Comparison of ENCODE assay signal across 16 mouse cellular contexts in the genomic region with DNA sequence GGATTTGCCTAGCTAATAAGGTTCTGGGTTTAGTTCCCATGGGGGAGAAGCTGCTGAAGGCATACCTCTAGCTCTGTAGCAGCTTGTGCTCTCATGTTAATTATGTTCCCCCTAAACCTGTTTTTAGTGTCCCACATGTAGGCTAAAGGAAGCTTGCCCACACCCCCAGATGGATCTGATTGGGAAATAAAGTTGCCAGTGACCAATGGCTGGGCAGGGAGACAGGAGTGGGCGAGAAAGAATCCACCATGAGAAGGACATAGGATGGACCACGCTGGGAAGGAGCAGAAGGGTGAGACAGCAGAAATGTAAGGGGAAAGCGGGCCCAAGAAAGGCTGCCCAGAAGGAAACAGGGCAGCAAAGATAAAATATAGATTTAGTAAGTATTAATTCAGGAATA. TPM values are rescaled to one million over a fixed set of nuclear protein-coding genes. Genes with fewer than 3 reads are reported as not detected.
DNase-seq lines count a peak whose midpoint lies in the region; ATAC-seq and TF ChIP-seq lines count a peak whose summit lies in the region.
"Had no signal": no experiment of that assay in that cellular context is flagged by ENCODE, and none has a peak within 500 bp of the region (broad histone marks: within the 10 kb centered on the region; RNA-seq: fewer than 3 reads in every experiment).

No protein-coding gene starts in this region.

- H3K36me3 ChIP-seq in heart, embryonic 14.5 days (ENCODE audit: control insufficient read depth, insufficient read depth, low read length) = no peaks in the 10 kb centered on the region
- no peaks in the 10 kb centered on the region for H3K36me3 ChIP-seq in heart, embryonic 10.5 days
- H3K36me3 ChIP-seq in lung, embryonic 14.5 days (ENCODE audit: insufficient read depth) = no peaks in the 10 kb centered on the region
- no peaks in the 10 kb centered on the region for H3K36me3 ChIP-seq in myocyte (ENCODE audit: control insufficient read depth, insufficient read depth)
- H3K36me3 ChIP-seq: neural tube, embryonic 12.5 days had no signal

- H3K27ac ChIP-seq in heart, embryonic 14.5 days (replicated peaks in 1 of 2; ENCODE audit: control insufficient read depth in 1 of 2, insufficient read depth in 1 of 2, low read depth in 2 of 2, low read length in 2 of 2) = peak overlapping the region; percentile 34 to 65; a peak in 3 of 4 replicates
- no peak overlapping the region for H3K27ac ChIP-seq in heart, embryonic 10.5 days
- H3K27ac ChIP-seq in lung, embryonic 14.5 days (ENCODE audit: low read depth) = 0 out of 2 replicates have a peak overlapping the region, but pooled peaks have one; percentile 12
- H3K27ac ChIP-seq: liver, embryonic 14.5 days; neural tube, embryonic 12.5 days had no signal

- H3K4me3 ChIP-seq in heart, embryonic 14.5 days (ENCODE audit: control insufficient read depth in 1 of 2, insufficient read depth in 1 of 2, low read depth in 1 of 2, low read length in 2 of 2) = no peak overlapping the region
- H3K4me3 ChIP-seq in heart, embryonic 10.5 days = no peak overlapping the region
- H3K4me3 ChIP-seq in lung, embryonic 14.5 days (ENCODE audit: low read depth, low read length) = no peak overlapping the region
- no peak overlapping the region for H3K4me3 ChIP-seq in myocyte
- H3K4me3 ChIP-seq: layer of hippocampus, adult 2 months; neural tube, embryonic 12.5 days had no signal

- no peak overlapping the region for H3ac ChIP-seq in myocyte (ENCODE audit: control insufficient read depth, insufficient read length)

- no peaks in the 10 kb centered on the region for H3K27me3 ChIP-seq in heart, embryonic 14.5 days (ENCODE audit: control insufficient read depth, insufficient read depth, low read length)
- no peaks in the 10 kb centered on the region for H3K27me3 ChIP-seq in heart, embryonic 10.5 days (ENCODE audit: insufficient read depth, poor library complexity, severe bottlenecking)
- no peaks in the 10 kb centered on the region for H3K27me3 ChIP-seq in lung, embryonic 14.5 days (ENCODE audit: insufficient read depth, low read length)
- H3K27me3 ChIP-seq in myocyte (ENCODE audit: control insufficient read depth, insufficient read depth, insufficient read length) = no peaks in the 10 kb centered on the region
- H3K27me3 ChIP-seq: neural tube, embryonic 12.5 days had no signal

- H3K4me1 ChIP-seq in heart, embryonic 14.5 days (ENCODE audit: control insufficient read depth in 2 of 2, insufficient read depth in 2 of 2, low read length in 2 of 2) = peaks cover 16 to 28% of the 10 kb centered on the region in 2 experiments
- H3K4me1 ChIP-seq in heart, embryonic 10.5 days = peaks cover 25% of the 10 kb centered on the region
- H3K4me1 ChIP-seq in lung, embryonic 14.5 days (ENCODE audit: insufficient read depth) = no peaks in the 10 kb centered on the region; the same call in 1 of the 2 replicates

- WGBS in heart, embryonic 14.5 days = 79% methylated on average over 3 of the region's 3 CpGs
- 64% methylated on average over 3 of the region's 3 CpGs for WGBS in heart, embryonic 10.5 days
- WGBS in lung, embryonic 14.5 days = 69% methylated on average over 3 of the region's 3 CpGs

- H3K9me3 ChIP-seq in heart, embryonic 14.5 days (ENCODE audit: control insufficient read depth, low read length) = no peaks in the 10 kb centered on the region
- H3K9me3 ChIP-seq in heart, embryonic 10.5 days = no peaks in the 10 kb centered on the region
- no peaks in the 10 kb centered on the region for H3K9me3 ChIP-seq in lung, embryonic 14.5 days (ENCODE audit: low read depth, low read length)
- H3K9me3 ChIP-seq: neural tube, embryonic 12.5 days had no signal

- no peak for TF ChIP-seq POLR2A in myocyte (IDR thresholded peaks at IDR 0.05; ENCODE audit: insufficient read length, low read depth)

- no peak for ATAC-seq in heart, embryonic 14.5 days (ENCODE audit: insufficient number of reproducible peaks, insufficient read depth, low FRiP score, low read depth)
- no peak for ATAC-seq in lung, embryonic 14.5 days (ENCODE audit: insufficient read depth)
- ATAC-seq: forebrain, embryonic 14.5 days; midbrain, embryonic 16.5 days had no signal

- TF ChIP-seq CTCF in lung, embryonic 14.5 days (IDR thresholded peaks at IDR 0.05; ENCODE audit: low read depth) = no peak

- H3K9ac ChIP-seq in heart, embryonic 14.5 days (ENCODE audit: low read length) = no peak overlapping the region
- no peak overlapping the region for H3K9ac ChIP-seq in lung, embryonic 14.5 days
- H3K9ac ChIP-seq: liver, embryonic 14.5 days; neural tube, embryonic 12.5 days had no signal

- no peak overlapping the region for H3K4me2 ChIP-seq in heart, embryonic 14.5 days (ENCODE audit: low read length)
- no peak overlapping the region for H3K4me2 ChIP-seq in lung, embryonic 14.5 days
- peak overlapping the region; percentile 39 for H3K4me2 ChIP-seq in myocyte (ENCODE audit: low read depth)
- H3K4me2 ChIP-seq: neural tube, embryonic 12.5 days had no signal

- no peaks in the 10 kb centered on the region for H3K79me2 ChIP-seq in myocyte (ENCODE audit: control insufficient read depth, insufficient read depth)

- no peak for DNase-seq in heart, embryonic 10.5 days (ENCODE audit: low spot score)
- no peak for DNase-seq in lung, embryonic 14.5 days
- no peak for DNase-seq in lung, adult 18-20 months
- DNase-seq in brain, adult 2 months (ENCODE audit: low read depth, low spot score) = peak; percentile 22
- no peak for DNase-seq in left cerebral cortex, adult 18-20 months (ENCODE audit: low spot score in 2 of 2)
- DNase-seq: adrenal gland, adult 8-10 months; cerebellum, adult 9-10 months had no signal

TF ChIP-seq in myocyte, 11 proteins besides CTCF, POLR2A, EP300 and RAD21:
- TF ChIP-seq USF1 (IDR thresholded peaks at IDR 0.05; ENCODE audit: low read depth) = no peak
- no peak for TF ChIP-seq SRF (IDR thresholded peaks at IDR 0.05; ENCODE audit: control insufficient read depth, insufficient read length, low read depth)
- no peak for TF ChIP-seq CEBPB (IDR thresholded peaks at IDR 0.05; ENCODE audit: insufficient read depth, poor library complexity, severe bottlenecking)
- no peak for TF ChIP-seq TCF12 (IDR thresholded peaks at IDR 0.05; ENCODE audit: insufficient read depth, poor library complexity, severe bottlenecking)
- TF ChIP-seq MAX (IDR thresholded peaks at IDR 0.05; ENCODE audit: low read depth) = no peak
- TF ChIP-seq TCF3 (IDR thresholded peaks at IDR 0.05; ENCODE audit: insufficient read length, low read depth) = no peak
- TF ChIP-seq REST (IDR thresholded peaks at IDR 0.05; ENCODE audit: insufficient read depth, insufficient read length) = no peak
TF ChIP-seq in myocyte: peak in this region for 0.

RNA-seq across cellular contexts. Expression of a gene that starts 23.1 kb away (rescaled TPM):
- polyA plus RNA-seq in heart, embryonic 14.5 days (2014; fragmentation: Nextera tagmentation; extraction: Ambion mirVana) = not detected in 2 replicates
- not detected in 2 replicates for polyA plus RNA-seq in heart, embryonic 10.5 days (2016; fragmentation: Nextera tagmentation; extraction: Ambion mirVana)
- not detected in 2 replicates for polyA plus RNA-seq in lung, embryonic 14.5 days (2014; fragmentation: Nextera tagmentation; extraction: Ambion mirVana)
- not detected for polyA plus RNA-seq in myocyte (2012; fragmentation: generic; extraction: Trizol)
- total RNA-seq in left cerebral cortex, adult 18-20 months (2021) = not detected
- total RNA-seq: adrenal gland, adult 8-10 months; layer of hippocampus, adult 2 months; left cerebral cortex, adult 8-10 months had no signal
- polyA plus RNA-seq: forebrain, embryonic 14.5 days; kidney, postnatal 0 days; liver, embryonic 14.5 days; midbrain, embryonic 16.5 days; neural tube, embryonic 12.5 days had no signal
